In the genomic region with DNA sequence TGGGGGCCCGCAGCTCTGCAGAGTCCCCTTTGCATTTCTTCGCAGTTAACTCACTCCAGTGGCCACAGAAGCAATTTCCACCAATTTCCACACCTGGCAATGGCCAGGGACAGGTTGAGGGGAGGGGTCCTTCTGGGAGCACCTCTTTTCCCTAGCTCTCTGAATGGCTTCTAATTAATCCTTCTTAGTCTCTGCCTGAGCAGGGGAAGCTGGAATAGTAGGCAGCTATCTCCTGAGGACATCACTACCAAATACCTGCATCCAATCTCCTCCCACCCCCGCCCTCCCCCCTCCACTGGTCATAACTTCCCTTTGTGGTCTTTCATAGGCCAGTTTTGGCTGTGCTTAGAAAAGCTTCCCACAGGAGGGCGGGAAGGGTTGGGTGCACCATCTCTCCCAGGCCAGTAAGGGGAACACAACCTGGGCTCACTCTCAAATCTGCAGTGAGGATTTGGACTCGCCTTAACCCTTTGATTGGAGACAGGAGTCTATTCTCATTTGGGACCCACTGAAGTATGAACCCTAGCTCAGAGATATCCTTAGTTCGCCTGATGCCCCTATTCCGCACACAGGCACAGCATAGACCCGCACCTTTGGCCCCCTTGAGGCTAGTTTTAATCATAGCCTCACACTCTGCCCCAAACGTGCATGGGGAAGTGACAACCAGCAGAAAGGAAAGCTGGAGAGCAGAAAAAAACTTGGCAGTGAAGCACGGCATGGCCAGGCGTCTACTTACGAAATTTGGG, we compare ENCODE assay signal across 11 mouse cellular contexts. TPM values are rescaled to one million over a fixed set of nuclear protein-coding genes. Genes with fewer than 3 reads are reported as not detected.
A peak's percentile ranks its signal among the peaks of the same experiment; 100 is the strongest.
DNase-seq lines count a peak whose midpoint lies in the region; ATAC-seq lines count a peak whose summit lies in the region.
"Had no signal": no experiment of that assay in that cellular context is flagged by ENCODE, and none has a peak within 500 bp of the region (broad histone marks: within the 10 kb centered on the region; RNA-seq: fewer than 3 reads in every experiment).

No protein-coding gene starts in this region.

- H3K27ac ChIP-seq in hindbrain, embryonic 13.5 days, result peak overlapping the region; percentile 97
- H3K27ac ChIP-seq in heart, embryonic 10.5 days, result no peak overlapping the region
- H3K27ac ChIP-seq: lung, embryonic 15.5 days had no signal

- H3K27me3 ChIP-seq in hindbrain, embryonic 13.5 days, result peaks cover 22% of the 10 kb centered on the region
- H3K27me3 ChIP-seq in heart, embryonic 10.5 days (ENCODE audit: insufficient read depth, poor library complexity, severe bottlenecking), result peaks cover 68% of the 10 kb centered on the region

- peak overlapping the region; percentile 79 for H3K4me3 ChIP-seq in hindbrain, embryonic 13.5 days
- H3K4me3 ChIP-seq in heart, embryonic 10.5 days, result no peak overlapping the region

- peak; percentile 10 for DNase-seq in left cerebral cortex, postnatal 4 days
- no peak for DNase-seq in left cerebral cortex, adult 8-10 months (ENCODE audit: low spot score in 2 of 2)
- DNase-seq in embryo, embryonic 10 days (ENCODE audit: low spot score), result peak; percentile 26
- peak; percentile 45 for DNase-seq in right cerebral cortex, postnatal 25 days
- DNase-seq in heart, embryonic 10.5 days (ENCODE audit: low spot score), result no peak
- DNase-seq in yolk sac, embryonic 10.5 days (ENCODE audit: low spot score), result no peak
- no peak for DNase-seq in thymus, postnatal 14 days

- H3K9ac ChIP-seq in hindbrain, embryonic 13.5 days, result peak overlapping the region; percentile 90
- H3K9ac ChIP-seq: lung, embryonic 15.5 days had no signal

- WGBS in hindbrain, embryonic 13.5 days, result 4% methylated on average over 12 of the region's 12 CpGs
- WGBS in heart, embryonic 10.5 days, result 11% methylated on average over 12 of the region's 12 CpGs

- ATAC-seq in hindbrain, embryonic 13.5 days (ENCODE audit: low FRiP score), result peak; percentile 34
- ATAC-seq: activated CD4-positive, CD25-positive, alpha-beta regulatory T cell, adult 4 months had no signal

- intact Hi-C loops in left cerebral cortex, postnatal 4 days (cut with DNase I), result no loop called here

- H3K9me3 ChIP-seq in hindbrain, embryonic 13.5 days, result no peaks in the 10 kb centered on the region
- H3K9me3 ChIP-seq in heart, embryonic 10.5 days, result no peaks in the 10 kb centered on the region
- H3K9me3 ChIP-seq: lung, embryonic 15.5 days had no signal

- peaks cover 38% of the 10 kb centered on the region for H3K4me1 ChIP-seq in hindbrain, embryonic 13.5 days (replicated peaks)
- H3K4me1 ChIP-seq in heart, embryonic 10.5 days, result peaks cover 12% of the 10 kb centered on the region; the same call in 1 of the 2 replicates

- no peaks in the 10 kb centered on the region for H3K36me3 ChIP-seq in hindbrain, embryonic 13.5 days
- no peaks in the 10 kb centered on the region for H3K36me3 ChIP-seq in heart, embryonic 10.5 days
- H3K36me3 ChIP-seq: lung, embryonic 15.5 days had no signal

- peak overlapping the region; percentile 74 for H3K4me2 ChIP-seq in hindbrain, embryonic 13.5 days

RNA-seq across cellular contexts. Expression of gene Nrg3, which starts 1.5 kb away (rescaled TPM):
- total RNA-seq in left cerebral cortex, postnatal 4 days (2021), result 10 to 100 TPM; 82.7 to 83.1 TPM
- total RNA-seq in left cerebral cortex, adult 8-10 months (2022), result 10 to 100 TPM; 55.7 to 67.4 (median 61.4) TPM
- 8.1 and 8.3 TPM in 2 replicates for polyA plus RNA-seq in hindbrain, embryonic 13.5 days (2015; fragmentation: Nextera tagmentation; extraction: Ambion mirVana)
- 0.09 TPM in 1 of 2 replicates, not detected in the other for polyA plus RNA-seq in heart, embryonic 10.5 days (2016; fragmentation: Nextera tagmentation; extraction: Ambion mirVana)
- polyA plus RNA-seq: activated CD4-positive, CD25-positive, alpha-beta regulatory T cell, adult 4 months; heart, embryonic 16.5 days had no signal

Comparison
In these comparisons a context has a peak if more than half of its experiments do, and no peak if none do; other contexts are left out.
1. DNase-seq: peak in left cerebral cortex, postnatal 4 days (single experiment), embryo, embryonic 10 days (single experiment) and right cerebral cortex, postnatal 25 days (single experiment); none in left cerebral cortex, adult 8-10 months (0 of 2), heart, embryonic 10.5 days (single experiment), yolk sac, embryonic 10.5 days (single experiment) and thymus, postnatal 14 days (single experiment).